Mouse (Mus musculus): Measurements from ENCODE around the gene Mrpl17. TPM values are rescaled to one million over a fixed set of nuclear protein-coding genes. Genes with fewer than 3 reads are reported as not detected.

Mrpl17 gene
- polyA plus RNA-seq, 1 experiment from 2014 or later = 251 TPM

- no peak overlapping the region for H3K9ac ChIP-seq
- H3K4me1 ChIP-seq = 0 out of 2 replicates have a peak, but pooled peaks cover 4% of the 10 kb centered on the region
- no peak overlapping the region for H3K27ac ChIP-seq
- no peak for ATAC-seq (ENCODE audit: low FRiP score)
- H3K4me3 ChIP-seq = no peak overlapping the region
- H3K36me3 ChIP-seq = peaks cover 79% of the 10 kb centered on the region
- WGBS = 22% methylated on average over 51 of the region's 51 CpGs
- H3K4me2 ChIP-seq (replicated peaks) = no peak overlapping the region
- H3K9me3 ChIP-seq (replicated peaks) = no peaks in the 10 kb centered on the region
- H3K27me3 ChIP-seq = peaks cover 31% of the 10 kb centered on the region
These were observed 49.0 kb downstream of the Mrpl17 start for GRCm38 (mm10) chr7:105761813-105762484.

GRCm38 (mm10) chr7:105753281-105753680 is 57.6 kb downstream of the Mrpl17 start:
- Histone ChIP-seq H3K9ac (no peak overlapping the region; the same call in 1 of the 2 replicates), H3K9me3 (replicated peaks) (no peaks in the 10 kb centered on the region), H3K27me3 (no peaks in the 10 kb centered on the region), H3K4me2 (replicated peaks) (no peak overlapping the region), H3K36me3 (peaks cover 69% of the 10 kb centered on the region), H3K27ac (0 out of 2 replicates have a peak overlapping the region, but pooled peaks have one; percentile 31), H3K4me3 (no peak overlapping the region), H3K4me1 (peaks cover 14% of the 10 kb centered on the region)
- 91% methylated on average over 10 of the region's 10 CpGs for WGBS
- no peak for ATAC-seq (ENCODE audit: low FRiP score)

Other genes with a start within 250 kb of the Mrpl17 start
- 165 and 170 TPM in 2 replicates for gene Apbb1, start 229.4 kb downstream of the Mrpl17 start, polyA plus RNA-seq (2016; fragmentation: Nextera tagmentation; extraction: Ambion mirVana)
- 0.21 and 0.27 TPM in 2 replicates for gene Hpx, start 211.0 kb downstream of the Mrpl17 start, polyA plus RNA-seq (2016; fragmentation: Nextera tagmentation; extraction: Ambion mirVana)
- gene Trim3, start 177.5 kb downstream of the Mrpl17 start, polyA plus RNA-seq (2016; fragmentation: Nextera tagmentation; extraction: Ambion mirVana) = 62.7 and 63.6 TPM in 2 replicates
- gene Timm10b, start 171.0 kb downstream of the Mrpl17 start, polyA plus RNA-seq (2016; fragmentation: Nextera tagmentation; extraction: Ambion mirVana) = 127 and 151 TPM in 2 replicates
- 75.3 and 82.1 TPM in 2 replicates for gene Arfip2, start 170.7 kb downstream of the Mrpl17 start, polyA plus RNA-seq (2016; fragmentation: Nextera tagmentation; extraction: Ambion mirVana)
- gene Gm45799, start 170.5 kb downstream of the Mrpl17 start, polyA plus RNA-seq (2016; fragmentation: Nextera tagmentation; extraction: Ambion mirVana) = 9.3 and 11.3 TPM in 2 replicates
- gene Dnhd1, start 160.3 kb downstream of the Mrpl17 start, polyA plus RNA-seq (2016; fragmentation: Nextera tagmentation; extraction: Ambion mirVana) = 1.2 and 1.3 TPM in 2 replicates
- 216 and 226 TPM in 2 replicates for gene Ilk, start 74.5 kb downstream of the Mrpl17 start, polyA plus RNA-seq (2016; fragmentation: Nextera tagmentation; extraction: Ambion mirVana)
- 32.7 and 36.6 TPM in 2 replicates for gene Rrp8, start 73.7 kb downstream of the Mrpl17 start, polyA plus RNA-seq (2016; fragmentation: Nextera tagmentation; extraction: Ambion mirVana)
- 146 and 171 TPM in 2 replicates for gene Taf10, start 66.7 kb downstream of the Mrpl17 start, polyA plus RNA-seq (2016; fragmentation: Nextera tagmentation; extraction: Ambion mirVana)
- gene Tpp1, start 58.9 kb downstream of the Mrpl17 start, polyA plus RNA-seq (2016; fragmentation: Nextera tagmentation; extraction: Ambion mirVana) = 47.4 and 49.5 TPM in 2 replicates
- gene Dchs1, start 23.4 kb downstream of the Mrpl17 start, polyA plus RNA-seq (2016; fragmentation: Nextera tagmentation; extraction: Ambion mirVana) = 26.9 and 28.6 TPM in 2 replicates
- 0.08 and 0.23 TPM in 2 replicates for gene Gm4070, start 142.9 kb upstream of the Mrpl17 start, polyA plus RNA-seq (2016; fragmentation: Nextera tagmentation; extraction: Ambion mirVana)

All from hindbrain, embryonic 12.5 days (tissue).